8 mouse cellular contexts compared by ENCODE assay signal in genomic region chr11:44581277-44581683, GRCm38 (mm10). TPM values are rescaled to one million over a fixed set of nuclear protein-coding genes. Genes with fewer than 3 reads are reported as not detected.
A peak's percentile ranks its signal among the peaks of the same experiment; 100 is the strongest.
DNase-seq lines count a peak whose midpoint lies in the region; ATAC-seq and TF ChIP-seq lines count a peak whose summit lies in the region.

No protein-coding gene starts in this region.

- peak; percentile 71 for TF ChIP-seq CTCF in lung, postnatal 0 days (IDR thresholded peaks at IDR 0.05)

- no peak overlapping the region for H3K27ac ChIP-seq in neural tube, embryonic 11.5 days (ENCODE audit: low read depth, low read length)
- H3K27ac ChIP-seq in embryonic facial prominence, embryonic 10.5 days (replicated peaks) = no peak overlapping the region
- no peak overlapping the region for H3K27ac ChIP-seq in lung, postnatal 0 days (ENCODE audit: low read length)

- peak; percentile 32 for DNase-seq in neural tube, embryonic 11.5 days (ENCODE audit: low spot score)
- no peak for DNase-seq in neural tube, embryonic 10.5 days (ENCODE audit: extremely low spot score, low spot score)
- DNase-seq in adrenal gland, postnatal 14 days = peak; percentile 66
- DNase-seq in embryonic facial prominence, embryonic 10.5 days (ENCODE audit: low spot score) = peak; percentile 43
- DNase-seq in induced T-regulatory cell, adult 2 months (ENCODE audit: low read depth) = peak; percentile 84
- DNase-seq in lung, postnatal 0 days (ENCODE audit: low spot score) = peak; percentile 77
- peak; percentile 86 for DNase-seq in thymus, postnatal 0 days (ENCODE audit: low spot score)
- DNase-seq in layer of hippocampus, adult 8-10 months (ENCODE audit: low spot score in 2 of 2) = no peak

- no peaks in the 10 kb centered on the region for H3K9me3 ChIP-seq in neural tube, embryonic 11.5 days (ENCODE audit: control insufficient read depth, low read length)
- no peaks in the 10 kb centered on the region for H3K9me3 ChIP-seq in embryonic facial prominence, embryonic 10.5 days
- no peaks in the 10 kb centered on the region for H3K9me3 ChIP-seq in lung, postnatal 0 days (ENCODE audit: low read length)

- peak; percentile 42; the same call in 1 of the 2 replicates for TF ChIP-seq EP300 in lung, postnatal 0 days (IDR thresholded peaks at IDR 0.05)

- H3K4me1 ChIP-seq in neural tube, embryonic 11.5 days (ENCODE audit: control insufficient read depth, insufficient read depth, low read length) = no peaks in the 10 kb centered on the region
- no peaks in the 10 kb centered on the region for H3K4me1 ChIP-seq in embryonic facial prominence, embryonic 10.5 days
- no peaks in the 10 kb centered on the region for H3K4me1 ChIP-seq in lung, postnatal 0 days (ENCODE audit: insufficient read depth, low read depth, low read length)

- H3K36me3 ChIP-seq in neural tube, embryonic 11.5 days (ENCODE audit: control insufficient read depth, insufficient read depth, low read length) = no peaks in the 10 kb centered on the region
- no peaks in the 10 kb centered on the region for H3K36me3 ChIP-seq in embryonic facial prominence, embryonic 10.5 days (replicated peaks)
- no peaks in the 10 kb centered on the region for H3K36me3 ChIP-seq in lung, postnatal 0 days (ENCODE audit: insufficient read depth, low read length)

- no peaks in the 10 kb centered on the region for H3K27me3 ChIP-seq in neural tube, embryonic 11.5 days (ENCODE audit: control insufficient read depth, insufficient read depth, low read length)
- H3K27me3 ChIP-seq in embryonic facial prominence, embryonic 10.5 days (replicated peaks; ENCODE audit: low read depth, poor library complexity, severe bottlenecking) = no peaks in the 10 kb centered on the region
- no peaks in the 10 kb centered on the region for H3K27me3 ChIP-seq in lung, postnatal 0 days (replicated peaks; ENCODE audit: insufficient read depth, low read length)

- no peak overlapping the region for H3K4me2 ChIP-seq in neural tube, embryonic 11.5 days (ENCODE audit: low read depth)
- H3K4me2 ChIP-seq in lung, postnatal 0 days (replicated peaks; ENCODE audit: low read depth, low read length) = 0 out of 2 replicates have a peak overlapping the region, but pooled peaks have one; percentile 4

- WGBS in neural tube, embryonic 11.5 days = 36% methylated on average over 11 of the region's 11 CpGs
- WGBS in embryonic facial prominence, embryonic 10.5 days = 31% methylated on average over 11 of the region's 11 CpGs
- 23% methylated on average over 11 of the region's 11 CpGs for WGBS in lung, postnatal 0 days

- H3K4me3 ChIP-seq in neural tube, embryonic 11.5 days (ENCODE audit: low read depth, low read length) = no peak overlapping the region
- H3K4me3 ChIP-seq in embryonic facial prominence, embryonic 10.5 days = no peak overlapping the region
- H3K4me3 ChIP-seq in lung, postnatal 0 days (ENCODE audit: low read depth, low read length) = no peak overlapping the region

- ATAC-seq in neural tube, embryonic 11.5 days (ENCODE audit: insufficient read depth, low FRiP score, low TSS enrichment) = no peak
- ATAC-seq in lung, postnatal 0 days = peak; percentile 83

- no peak overlapping the region for H3K9ac ChIP-seq in neural tube, embryonic 11.5 days (ENCODE audit: low read length)
- H3K9ac ChIP-seq in lung, postnatal 0 days (replicated peaks; ENCODE audit: low read depth) = no peak overlapping the region

RNA-seq across cellular contexts. Expression of gene Ebf1, which starts 35.8 kb away (rescaled TPM):
- 104 and 113 TPM in 2 replicates for polyA plus RNA-seq in neural tube, embryonic 11.5 days (2014; fragmentation: Nextera tagmentation; extraction: Ambion mirVana)
- 35.5 and 50.8 TPM in 2 replicates for total RNA-seq in adrenal gland, postnatal 14 days (2021)
- polyA plus RNA-seq in embryonic facial prominence, embryonic 10.5 days (2016; fragmentation: Nextera tagmentation; extraction: Ambion mirVana) = 38.5 and 41.9 TPM in 2 replicates
- polyA plus RNA-seq in lung, postnatal 0 days (2015; fragmentation: Nextera tagmentation; extraction: Ambion mirVana) = 8.8 and 9.1 TPM in 2 replicates
- polyA plus RNA-seq in thymus, postnatal 0 days (2015; fragmentation: Nextera tagmentation; extraction: Ambion mirVana) = 3.9 and 4.1 TPM in 2 replicates
- 1 to 10 TPM; 2.8 to 5.3 (median 3.4) TPM for total RNA-seq in layer of hippocampus, adult 8-10 months (2022)

Comparison
In these comparisons a context has a peak if more than half of its experiments do, and no peak if none do; other contexts are left out.
1. DNase-seq: peak in neural tube, embryonic 11.5 days (single experiment), adrenal gland, postnatal 14 days (single experiment), embryonic facial prominence, embryonic 10.5 days (single experiment), induced T-regulatory cell, adult 2 months (single experiment), lung, postnatal 0 days (single experiment) and thymus, postnatal 0 days (single experiment); none in neural tube, embryonic 10.5 days (single experiment) and layer of hippocampus, adult 8-10 months (0 of 2).